Mouse (Mus musculus) gastrocnemius, postnatal 4 days (tissue): Measurements from ENCODE around the gene Plcb4. TPM values are rescaled to one million over a fixed set of nuclear protein-coding genes. Genes with fewer than 3 reads are reported as not detected.
"Not testable (repeated sequence)": the region's sequence is repeated elsewhere in the genome, so short reads cannot be mapped to it uniquely, and the experiment has no call there.

Experiments
- DNase-seq, 2 experiments: peaks; one replicate each; pipeline ENCODE4 v3.0.0; 2021 to 2022; ENCODE audit warnings: low spot score in 2 of 2, mixed read lengths in 2 of 2
- total RNA-seq, 2 experiments: library from RNA; stranded (reverse); gene quantifications; 2 replicates each; pipeline ENCODE4 v1.2.3; 2021

Gene Plcb4
- total RNA-seq, 2 experiments from 2014 or later: 34.1 to 37.2 TPM

GRCm38 (mm10) chr2:135930696-135931095 is 271.9 kb downstream of the Plcb4 start:
- DNase-seq: no peak

GRCm38 (mm10) chr2:135932569-135932968 is 273.8 kb downstream of the Plcb4 start:
- DNase-seq: no peak

- no peak for DNase-seq
These were observed 277.6 kb downstream of the Plcb4 start for GRCm38 (mm10) chr2:135936376-135936775.

GRCm38 (mm10) chr2:135937646-135938045 is 278.8 kb downstream of the Plcb4 start:
- no peak for DNase-seq

- DNase-seq: no peak
These were observed 281.1 kb downstream of the Plcb4 start for GRCm38 (mm10) chr2:135939933-135940332.

GRCm38 (mm10) chr2:135947839-135948238 is 289.0 kb downstream of the Plcb4 start:
- DNase-seq: no peak

GRCm38 (mm10) chr2:135954760-135955548 is 296.1 kb downstream of the Plcb4 start:
- DNase-seq: no peak

- DNase-seq: no peak
These were observed 297.0 kb downstream of the Plcb4 start for GRCm38 (mm10) chr2:135955796-135956195.

- peak in 1 of 2 experiments; percentile 52 for DNase-seq
These were observed 298.9 kb downstream of the Plcb4 start for GRCm38 (mm10) chr2:135957689-135958088.

GRCm38 (mm10) chr2:135958453-135958852 is 299.6 kb downstream of the Plcb4 start:
- no peak for DNase-seq

GRCm38 (mm10) chr2:135963089-135963488 is 304.3 kb downstream of the Plcb4 start:
- no peak for DNase-seq

GRCm38 (mm10) chr2:135966871-135967557 is 308.2 kb downstream of the Plcb4 start:
- peak in 1 of 2 experiments; percentile 25 for DNase-seq

- no peak for DNase-seq
These were observed 309.3 kb downstream of the Plcb4 start for GRCm38 (mm10) chr2:135968159-135968558.

GRCm38 (mm10) chr2:135970902-135971301 is 312.1 kb downstream of the Plcb4 start:
- no peak for DNase-seq

- DNase-seq: no peak
These were observed 317.2 kb downstream of the Plcb4 start for GRCm38 (mm10) chr2:135975978-135976377.

GRCm38 (mm10) chr2:135978790-135979189 is 320.0 kb downstream of the Plcb4 start:
- DNase-seq: no peak

GRCm38 (mm10) chr2:135980428-135980827 is 321.6 kb downstream of the Plcb4 start:
- no peak for DNase-seq

GRCm38 (mm10) chr2:135983972-135984371 is 325.2 kb downstream of the Plcb4 start:
- no peak for DNase-seq

GRCm38 (mm10) chr2:135985536-135986265 is 326.9 kb downstream of the Plcb4 start:
- no peak for DNase-seq

GRCm38 (mm10) chr2:135988475-135988874 is 329.7 kb downstream of the Plcb4 start:
- not testable (repeated sequence) for DNase-seq

- DNase-seq: not testable (repeated sequence)
These were observed 331.9 kb downstream of the Plcb4 start for GRCm38 (mm10) chr2:135990686-135991085.

- no peak for DNase-seq
These were observed 334.5 kb downstream of the Plcb4 start for GRCm38 (mm10) chr2:135993314-135993713.
